Mouse (Mus musculus) heart, adult 10 weeks (tissue): Measurements from ENCODE around the gene Iqca. TPM values are rescaled to one million over a fixed set of nuclear protein-coding genes. Genes with fewer than 3 reads are reported as not detected.

Experiments
- polyA plus RNA-seq: library from polyadenylated mRNA; stranded (reverse); fragments of 350-450 nt; fragmentation: Illumina TruSeq; extraction: RNeasy Lipid Tissue Mini Kit (QIAGEN cat#74804); gene quantifications from one replicate; pipeline ENCODE4 v1.2.3, GENCODE M21; 2014; ENCODE audit warnings: low read depth, low replicate concordance

The Iqca gene
- polyA plus RNA-seq: not detected

DNA sequence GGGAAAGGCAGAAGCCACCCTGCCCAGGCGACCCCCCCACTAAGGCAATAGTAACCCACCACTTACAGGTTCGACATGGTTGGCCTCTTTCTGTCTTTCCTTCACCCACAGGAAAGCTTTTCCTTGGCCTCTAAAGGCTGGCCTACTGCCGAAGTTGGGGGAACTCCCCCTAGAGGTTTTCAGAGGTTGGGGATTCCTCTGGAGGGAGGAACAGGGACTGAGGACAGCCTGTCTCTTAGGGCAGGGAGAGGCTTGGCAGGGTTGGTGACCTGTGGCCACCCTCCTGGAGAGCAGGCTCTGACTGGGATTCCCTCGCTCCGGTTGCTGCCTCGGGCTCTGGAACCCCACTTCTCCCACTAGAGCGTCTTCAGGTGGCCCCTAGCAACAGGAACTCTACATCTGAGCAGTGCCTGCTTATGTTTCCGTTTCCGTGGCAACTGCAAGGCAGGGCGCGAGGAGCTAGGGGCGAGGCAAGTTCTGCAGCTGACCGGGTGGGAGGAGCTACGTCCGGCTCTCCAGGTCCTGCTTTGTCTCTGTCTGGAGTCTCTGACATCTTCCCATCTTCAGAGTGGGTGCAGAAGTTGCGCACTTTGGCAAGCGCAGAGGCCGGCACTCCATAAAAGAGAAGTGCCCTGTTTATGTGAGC, at the start of gene Iqca:
TSS of gene Iqca (minus strand) at position 303 of the 646 bp plus-strand sequence.

DNA sequence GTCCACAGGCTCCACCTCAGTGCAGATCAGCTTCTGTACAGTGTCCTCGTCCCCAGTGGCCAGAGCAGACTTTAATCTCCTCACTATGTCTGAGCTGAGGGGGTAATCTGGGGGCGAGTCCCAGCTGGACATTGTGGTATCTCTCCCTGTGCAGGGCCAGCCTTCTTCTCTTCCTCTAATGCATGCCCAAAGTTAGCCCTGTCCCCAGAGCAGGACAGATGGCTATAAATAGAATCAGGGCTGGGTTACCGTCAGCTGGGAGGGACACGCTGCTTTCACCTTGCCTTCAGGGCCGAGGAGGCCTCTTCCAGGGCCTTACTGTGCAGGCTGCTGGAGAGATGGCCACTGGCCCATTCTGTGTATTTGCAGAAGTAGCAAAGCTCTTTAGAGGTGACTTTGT, 138.8 kb downstream of the Iqca start, which contains the start of gene Asb18:
TSS of gene Asb18 (minus strand) at position 221 of the 400 bp plus-strand sequence.

Other genes starting within 250 kb of the Iqca start
- 0.39 TPM for gene Gbx2, start 222.2 kb downstream of the Iqca start, polyA plus RNA-seq
- gene Asb18, start 138.7 kb downstream of the Iqca start, polyA plus RNA-seq: 29.8 TPM
- gene Ackr3, start 50.6 kb upstream of the Iqca start, polyA plus RNA-seq: 63.5 TPM